Mouse (Mus musculus): ENCODE measurements around the gene Gm37419. TPM values are rescaled to one million over a fixed set of nuclear protein-coding genes. Genes with fewer than 3 reads are reported as not detected.

Gene Gm37419
- total RNA-seq, 2 experiments from 2014 or later: not detected

DNA sequence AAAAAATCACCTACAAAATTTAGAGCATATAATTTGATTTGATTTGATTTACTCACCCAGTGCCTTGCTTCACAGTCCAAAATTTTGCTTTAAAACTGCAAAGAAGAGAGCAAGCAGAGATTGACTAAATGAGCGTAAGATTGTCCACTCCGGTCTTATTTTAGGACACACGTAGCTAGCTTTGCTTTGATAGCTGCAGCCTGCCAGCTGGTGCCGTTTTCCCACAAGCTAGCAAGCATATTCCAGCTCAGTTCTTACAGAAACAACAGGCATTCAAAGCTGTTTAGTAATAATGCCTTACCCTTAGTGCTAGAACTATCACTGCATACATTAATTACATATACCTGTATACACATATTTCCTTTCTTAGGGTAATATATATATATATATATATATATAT lies 9.8 kb upstream of the Gm37419 start:
- ATAC-seq (replicated peaks; ENCODE audit: low FRiP score, poor library complexity, severe bottlenecking): no peak

DNA sequence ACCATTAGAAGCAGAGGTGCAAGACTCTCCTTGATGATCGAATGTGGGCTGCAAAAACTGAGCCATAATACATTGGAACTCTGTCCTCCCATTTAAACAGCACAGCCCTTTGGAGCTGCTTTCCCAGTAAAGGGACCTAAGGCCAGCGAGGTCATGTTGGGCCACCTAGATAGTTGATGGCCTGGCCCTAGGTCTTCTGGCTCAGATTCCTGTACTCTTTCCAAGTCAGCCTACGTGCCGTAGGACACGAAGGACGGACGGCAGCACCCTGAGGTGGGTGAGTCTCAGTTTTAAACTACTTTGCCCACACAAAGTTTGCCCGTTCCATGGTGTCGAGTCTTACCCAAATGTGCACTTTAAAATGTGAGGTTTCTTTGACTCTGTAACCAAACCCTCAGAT lies 8.8 kb upstream of the Gm37419 start:
- ATAC-seq (replicated peaks; ENCODE audit: low FRiP score, poor library complexity, severe bottlenecking): no peak

DNA sequence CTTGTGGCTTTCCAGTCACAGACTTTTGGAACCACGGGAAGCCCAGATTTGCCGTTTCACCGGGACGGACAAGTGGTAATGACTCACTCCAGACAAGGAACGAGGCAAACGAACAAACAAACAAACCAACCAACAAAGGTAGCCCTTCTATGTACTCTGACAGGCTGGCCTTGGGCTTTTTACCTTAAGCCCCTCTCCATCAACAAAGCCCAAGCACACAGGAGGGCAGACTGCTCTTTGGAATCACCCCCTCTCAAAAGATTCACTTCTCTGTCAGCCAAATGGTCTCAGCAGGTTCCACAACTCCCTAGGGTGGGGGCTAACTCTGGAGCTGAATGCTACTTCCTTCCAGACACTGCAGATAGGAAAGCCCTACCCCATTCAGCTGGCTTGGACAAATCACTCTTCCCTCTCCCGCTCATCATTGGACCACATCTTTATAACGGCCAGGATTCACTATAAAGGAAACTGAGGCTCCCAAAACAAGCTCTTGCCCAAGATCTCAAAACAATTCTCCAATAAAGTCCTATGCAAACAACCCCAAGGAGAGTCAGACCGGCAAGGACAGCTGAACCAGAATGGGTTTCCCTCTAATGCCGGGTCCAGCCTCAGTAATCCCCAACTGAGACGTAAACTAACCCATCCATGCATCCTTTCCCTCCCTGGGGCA lies 7.9 kb upstream of the Gm37419 start:
- no peak for ATAC-seq (replicated peaks; ENCODE audit: low FRiP score, poor library complexity, severe bottlenecking)

- no peak for ATAC-seq (replicated peaks; ENCODE audit: low FRiP score, poor library complexity, severe bottlenecking)
These were observed 7.1 kb upstream of the Gm37419 start for GRCm38 (mm10) chr16:23980991-23981720.

DNA sequence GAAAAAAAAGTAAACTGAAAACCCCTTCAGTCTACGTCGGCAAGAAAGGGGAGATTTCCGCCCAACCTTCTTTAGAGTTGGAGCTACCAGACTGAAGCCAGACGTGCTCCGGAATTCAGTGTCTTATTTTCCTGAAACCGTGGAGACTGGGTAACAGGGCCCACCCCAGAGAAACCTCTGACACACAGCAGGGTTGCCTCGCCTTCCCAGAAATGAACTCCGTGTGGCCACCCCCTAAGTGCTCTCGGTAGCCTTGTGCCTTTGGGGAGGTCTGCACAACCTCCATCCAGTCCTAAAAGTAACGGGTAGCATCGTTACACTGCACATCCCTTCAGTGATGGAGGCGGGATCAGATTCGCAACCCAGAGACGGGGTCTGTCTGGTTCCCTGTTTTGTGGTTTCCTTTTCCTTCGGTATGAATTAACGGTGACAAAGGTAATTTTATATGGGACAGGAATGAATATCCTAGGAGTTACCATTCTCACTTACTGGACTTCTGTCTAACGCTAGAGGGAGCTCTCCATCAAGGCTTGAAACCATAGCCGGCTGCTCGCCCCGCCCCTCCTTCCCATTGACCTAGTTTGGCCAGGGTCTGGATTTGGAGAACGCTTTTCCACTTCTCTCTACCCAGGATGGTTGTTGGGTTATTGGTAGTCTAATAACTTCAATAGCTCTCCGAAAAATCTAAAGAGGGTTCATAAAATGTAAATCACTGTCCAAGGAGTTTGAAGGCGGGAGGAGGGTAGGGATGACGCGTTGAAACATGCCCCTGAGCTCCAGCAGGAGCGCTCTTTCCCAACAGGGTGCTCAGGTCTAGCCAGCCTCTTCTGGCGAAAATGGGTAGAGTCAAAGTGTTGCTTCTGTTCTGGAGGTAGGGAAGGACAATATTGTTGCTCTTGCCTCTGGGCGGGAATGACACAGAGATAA lies 6.1 kb upstream of the Gm37419 start:
- peak; percentile 84 for ATAC-seq (replicated peaks; ENCODE audit: low FRiP score, poor library complexity, severe bottlenecking)

DNA sequence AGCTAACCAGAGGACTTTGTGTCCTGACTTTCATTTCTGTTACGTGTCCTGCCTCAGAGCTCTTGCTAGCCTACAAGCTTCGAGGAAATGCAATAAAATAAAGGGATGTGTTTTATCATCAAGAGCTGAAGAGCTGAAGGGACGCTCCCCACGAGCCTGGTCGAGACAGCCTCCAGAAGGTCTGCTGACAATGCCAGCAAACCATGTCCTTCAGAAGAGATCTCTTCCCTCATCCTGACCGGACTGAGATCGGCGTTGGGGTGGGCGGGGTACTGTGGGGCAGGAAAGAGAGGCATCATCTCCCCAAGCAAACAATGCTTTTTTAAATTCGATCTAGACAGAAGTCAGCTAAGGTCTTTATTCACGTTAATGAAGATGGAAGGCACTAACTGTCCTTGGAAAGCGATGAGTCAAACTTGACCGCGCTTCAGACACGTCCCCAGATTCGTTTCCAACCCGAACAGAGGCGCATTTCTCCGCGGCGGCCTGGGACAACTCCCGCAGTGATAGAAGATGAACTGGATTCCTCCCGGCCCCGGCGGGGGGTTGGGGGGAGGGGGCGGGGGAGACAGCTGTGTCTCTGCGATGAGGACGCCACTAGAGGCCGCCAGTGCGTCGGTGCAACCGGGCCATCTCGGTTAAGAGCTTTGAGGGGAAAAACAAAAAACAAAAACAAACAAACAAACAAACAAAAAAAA lies 5.2 kb upstream of the Gm37419 start:
- ATAC-seq (replicated peaks; ENCODE audit: low FRiP score, poor library complexity, severe bottlenecking): no peak

DNA sequence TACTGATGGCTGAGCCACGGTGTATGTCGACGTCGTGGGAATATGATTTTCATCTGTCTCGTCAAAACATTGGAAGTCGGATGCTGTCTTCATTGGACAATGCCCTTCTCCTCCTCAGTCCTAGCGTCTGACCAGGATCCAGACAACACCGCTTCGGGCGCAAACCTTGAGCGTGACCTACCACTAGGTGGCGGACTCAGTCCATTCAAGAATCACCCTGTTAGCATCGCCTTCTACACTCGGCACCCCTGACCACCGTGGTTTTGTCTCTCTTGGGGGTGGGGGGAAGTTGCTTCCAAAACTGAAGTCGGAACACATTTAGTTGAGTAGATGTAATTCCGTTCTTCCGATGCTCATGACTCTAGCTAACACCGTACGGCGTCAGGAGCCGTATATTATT lies 4.1 kb upstream of the Gm37419 start:
- 0 out of 2 replicates have a peak, but pooled peaks have one; percentile 48 for ATAC-seq (replicated peaks; ENCODE audit: low FRiP score, poor library complexity, severe bottlenecking)

GRCm38 (mm10) chr16:23984760-23985466 lies 3.4 kb upstream of the Gm37419 start:
- no peak for ATAC-seq (replicated peaks; ENCODE audit: low FRiP score, poor library complexity, severe bottlenecking)

GRCm38 (mm10) chr16:23985467-23985861 lies 2.8 kb upstream of the Gm37419 start:
- no peak for ATAC-seq (replicated peaks; ENCODE audit: low FRiP score, poor library complexity, severe bottlenecking)

- no peak for ATAC-seq (replicated peaks; ENCODE audit: low FRiP score, poor library complexity, severe bottlenecking)
These were observed 2.1 kb upstream of the Gm37419 start for GRCm38 (mm10) chr16:23986176-23986575.

DNA sequence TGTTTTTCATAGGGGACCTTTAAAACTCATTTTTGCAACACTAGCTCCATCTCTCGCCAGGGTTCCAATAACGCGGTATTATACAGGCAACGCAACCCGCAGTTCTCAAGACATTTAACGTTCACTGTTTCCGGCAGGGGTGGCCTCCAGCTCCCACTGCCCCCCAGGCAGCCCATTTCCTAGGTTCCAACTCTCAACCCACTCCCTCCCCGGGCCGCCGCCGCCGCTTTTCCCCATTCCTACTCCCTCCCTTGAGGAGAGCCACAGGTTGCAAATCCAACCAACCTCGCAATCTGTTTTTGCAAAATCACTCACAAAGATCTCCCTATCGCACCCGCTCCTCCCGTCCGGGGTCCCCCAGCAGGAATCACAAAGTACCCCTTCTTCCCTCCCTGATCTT lies 1.4 kb upstream of the Gm37419 start:
- ATAC-seq (replicated peaks; ENCODE audit: low FRiP score, poor library complexity, severe bottlenecking): no peak

DNA sequence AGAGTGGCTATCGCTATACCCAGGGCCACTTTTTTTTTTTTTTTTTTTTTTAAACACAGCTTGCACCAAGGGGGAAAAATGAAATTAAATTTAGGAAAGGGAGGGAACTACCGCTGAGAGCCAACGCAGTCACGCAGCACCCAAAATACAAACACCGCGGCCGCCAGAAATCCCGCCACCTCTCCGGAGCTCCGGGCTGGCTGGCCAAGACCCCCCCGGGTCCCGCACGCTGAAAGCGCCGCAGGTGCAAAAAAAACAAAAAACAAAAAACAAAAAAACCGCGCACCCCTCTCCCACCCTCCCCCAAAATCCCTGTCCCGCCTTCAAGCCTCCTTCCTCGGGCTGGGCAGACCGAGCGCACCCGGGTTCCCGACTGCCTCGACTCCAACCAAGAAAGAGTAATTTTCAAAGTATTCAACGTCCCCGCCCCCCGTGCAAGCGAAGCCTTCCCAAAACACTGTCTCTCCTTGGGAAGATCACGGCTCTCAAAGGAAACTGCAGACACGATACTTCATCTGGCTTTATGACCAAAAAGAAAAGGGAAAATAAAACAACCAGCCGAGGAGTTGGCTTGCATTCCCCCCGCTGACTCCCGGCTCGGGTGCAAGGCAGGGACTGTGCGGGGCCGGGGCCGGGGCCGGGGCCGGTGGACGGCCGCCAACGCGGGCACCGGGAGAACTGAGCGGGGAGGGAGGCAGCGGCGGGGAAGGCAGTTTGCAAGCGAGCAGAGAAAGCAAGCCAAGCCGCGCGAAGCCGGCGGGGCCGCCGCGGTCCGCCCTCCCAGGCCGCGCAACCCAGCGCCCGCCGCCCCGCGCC lies 733 bp upstream of the Gm37419 start:
- no peak for ATAC-seq (replicated peaks; ENCODE audit: low FRiP score, poor library complexity, severe bottlenecking)

DNA sequence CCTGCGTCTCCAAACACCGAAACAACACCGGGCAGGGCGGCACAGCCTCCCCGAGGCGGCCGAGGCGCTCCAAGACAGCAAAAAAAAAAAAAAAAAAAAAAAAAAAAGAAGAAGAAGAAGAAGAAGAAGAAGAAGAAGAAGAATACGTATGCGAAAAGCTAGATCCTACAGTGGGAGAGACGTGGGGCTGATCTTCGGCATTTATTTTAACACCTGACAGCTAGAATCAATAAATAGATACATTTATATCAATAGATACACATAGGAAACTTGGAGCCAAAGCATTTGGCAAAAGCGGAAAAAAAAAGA lies 171 bp upstream of the Gm37419 start:
- no peak for ATAC-seq (replicated peaks; ENCODE audit: low FRiP score, poor library complexity, severe bottlenecking)

DNA sequence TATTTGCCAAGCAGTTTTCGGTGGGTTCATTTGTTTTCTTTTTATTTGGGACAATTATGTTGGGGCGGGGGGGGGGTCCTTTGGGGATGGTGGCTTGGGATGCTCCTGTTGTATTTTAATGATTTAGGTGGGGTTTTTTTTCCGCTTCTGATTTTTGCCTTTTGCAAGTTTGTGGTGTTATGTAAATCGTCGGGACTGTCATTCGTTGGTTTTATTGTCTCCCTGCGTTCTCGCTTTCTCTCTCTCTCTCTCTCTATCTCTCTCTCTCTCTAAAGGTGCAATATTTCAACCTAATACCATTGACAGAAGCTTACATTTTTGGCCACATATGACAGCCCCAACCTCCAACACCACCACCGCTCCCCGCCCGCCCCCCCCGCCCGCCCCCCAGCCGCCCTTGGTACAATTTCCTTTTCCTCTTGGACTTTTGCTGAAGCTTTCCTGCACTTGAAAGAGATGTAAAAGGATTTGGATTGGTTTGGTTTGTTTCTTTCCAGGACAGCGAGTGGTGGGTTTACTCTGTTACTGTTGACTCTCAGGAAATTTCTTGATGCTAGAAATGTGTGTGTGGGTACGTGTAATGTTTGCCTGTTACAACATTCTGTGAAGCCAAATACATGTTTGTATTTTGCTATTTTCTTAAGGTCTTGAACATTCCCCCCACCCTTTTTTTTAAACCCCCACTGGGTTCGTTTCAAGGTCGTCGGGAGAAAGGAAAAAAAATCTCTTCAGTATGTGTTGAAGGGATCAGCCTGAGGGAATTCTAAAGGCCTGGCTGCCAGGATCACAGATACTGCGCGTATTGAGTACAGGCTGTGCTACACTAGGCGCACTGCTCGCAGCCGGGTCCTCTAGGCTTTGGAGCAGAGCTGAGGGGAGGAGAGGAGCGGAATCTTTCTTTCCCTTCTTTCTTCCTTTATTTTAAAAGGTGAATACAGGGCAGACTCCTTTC lies 1.2 kb downstream of the Gm37419 start:
- ATAC-seq (replicated peaks; ENCODE audit: low FRiP score, poor library complexity, severe bottlenecking): no peak

- no peak for ATAC-seq (replicated peaks; ENCODE audit: low FRiP score, poor library complexity, severe bottlenecking)
These were observed 2.1 kb downstream of the Gm37419 start for GRCm38 (mm10) chr16:23990161-23990970.

GRCm38 (mm10) chr16:23991170-23991569 lies 2.9 kb downstream of the Gm37419 start:
- ATAC-seq (replicated peaks; ENCODE audit: low FRiP score, poor library complexity, severe bottlenecking): no peak

Measured in erythroid progenitor cell, adult 5-6 weeks (primary cell).